Mouse (Mus musculus): ENCODE data around the gene Aak1.

DNA sequence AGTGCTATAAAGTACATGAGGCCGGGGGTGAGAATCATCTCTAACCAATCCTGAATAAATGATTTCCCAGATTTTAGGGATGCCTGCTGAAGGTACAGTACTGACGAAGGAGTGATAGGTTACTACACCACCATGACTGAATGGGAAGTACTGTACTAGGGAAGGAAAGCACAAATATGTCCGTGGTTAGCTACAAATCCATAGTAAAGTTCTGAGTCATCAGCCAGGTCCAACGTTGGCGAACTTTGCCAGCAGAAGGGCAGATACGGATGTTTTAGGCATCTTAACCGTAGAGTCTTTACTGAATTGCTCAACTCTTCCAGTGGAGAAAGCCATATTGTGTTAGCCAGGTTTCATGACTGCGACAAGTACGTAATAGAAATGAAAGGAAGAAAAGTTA, 91.6 kb downstream of the Aak1 start:
- no peak for TF ChIP-seq POLR2A (IDR thresholded peaks at IDR 0.05; ENCODE audit: control insufficient read depth, extremely low read depth, insufficient read depth, low read length, poor library complexity)
- TF ChIP-seq CTCF (IDR thresholded peaks at IDR 0.05; ENCODE audit: borderline replicate concordance, control insufficient read depth, extremely low read depth, insufficient read depth, low read length, poor library complexity) = no peak

Data from thymus, adult 2 months (tissue).